Mouse (Mus musculus): ENCODE data around the gene Dvl1.

Dvl1 gene

DNA sequence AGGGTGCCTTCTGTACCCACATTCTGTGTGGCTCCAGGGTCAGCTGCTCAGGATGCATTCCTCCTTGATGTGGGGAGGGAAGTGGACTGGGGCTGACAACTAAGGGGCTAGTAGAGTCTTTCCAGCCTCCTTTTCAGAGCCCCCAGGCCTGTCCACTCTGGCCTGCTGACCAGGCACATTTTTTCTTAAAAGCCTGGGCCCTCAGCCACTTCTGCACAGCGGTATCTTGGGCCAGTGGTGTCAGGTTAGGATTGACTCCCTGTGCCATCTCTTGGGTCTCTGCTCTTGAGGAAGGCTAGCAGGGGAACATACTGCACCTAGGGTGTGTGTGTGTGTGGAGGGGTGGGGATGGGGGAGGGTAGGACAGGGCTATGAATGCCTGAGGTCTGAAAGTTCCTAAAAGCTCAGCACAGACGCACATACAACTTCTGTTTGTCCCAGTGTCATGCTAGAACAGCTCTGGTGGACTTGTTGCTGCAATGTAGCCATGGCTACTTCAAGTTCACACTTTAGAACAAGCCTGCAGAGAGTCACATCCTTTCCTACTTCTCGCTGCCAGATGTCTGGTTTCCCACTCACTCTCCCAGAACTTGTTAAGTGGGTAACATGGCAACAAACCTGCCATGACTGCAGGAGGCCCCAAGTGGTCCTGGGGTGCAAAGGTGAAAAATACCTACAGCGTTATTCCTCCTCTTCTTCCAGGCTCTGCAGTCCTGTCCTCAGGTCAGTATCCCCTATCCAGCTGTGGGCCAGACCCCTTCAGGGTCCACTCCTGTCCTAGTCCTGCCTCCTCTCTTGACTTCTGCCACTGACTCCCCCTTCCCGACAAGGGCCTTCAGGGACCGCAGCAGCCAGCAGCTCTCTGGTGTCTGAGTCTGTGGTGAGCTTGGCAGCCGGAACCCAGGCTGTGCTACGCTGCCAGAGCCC, 6.9 kb upstream of the Dvl1 start:
- no peak for DNase-seq (ENCODE audit: low spot score in 2 of 2)

DNA sequence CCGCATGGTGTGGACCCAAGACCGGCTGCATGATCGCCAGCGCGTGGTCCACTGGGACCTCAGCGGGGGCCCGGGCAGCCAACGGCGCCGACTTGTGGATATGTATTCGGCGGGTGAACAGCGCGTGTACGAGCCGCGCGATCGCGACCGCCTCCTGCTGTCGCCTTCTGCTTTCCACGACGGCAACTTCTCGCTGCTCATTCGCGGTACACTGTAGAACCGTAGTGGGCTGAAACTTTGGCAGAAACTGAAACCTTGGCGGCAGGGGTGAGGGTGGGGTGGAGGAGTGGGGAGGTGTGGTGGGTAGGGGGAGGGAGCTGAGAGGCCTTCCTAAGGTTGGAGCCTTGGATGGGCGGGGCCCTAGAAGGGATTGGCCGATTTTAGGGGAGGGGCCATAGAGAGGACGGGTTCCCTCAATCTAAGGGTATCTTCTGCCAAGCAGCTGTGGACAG, 6.2 kb upstream of the Dvl1 start:
- peak in 1 of 2 experiments; percentile 33 for DNase-seq (ENCODE audit: low spot score in 2 of 2)

DNA sequence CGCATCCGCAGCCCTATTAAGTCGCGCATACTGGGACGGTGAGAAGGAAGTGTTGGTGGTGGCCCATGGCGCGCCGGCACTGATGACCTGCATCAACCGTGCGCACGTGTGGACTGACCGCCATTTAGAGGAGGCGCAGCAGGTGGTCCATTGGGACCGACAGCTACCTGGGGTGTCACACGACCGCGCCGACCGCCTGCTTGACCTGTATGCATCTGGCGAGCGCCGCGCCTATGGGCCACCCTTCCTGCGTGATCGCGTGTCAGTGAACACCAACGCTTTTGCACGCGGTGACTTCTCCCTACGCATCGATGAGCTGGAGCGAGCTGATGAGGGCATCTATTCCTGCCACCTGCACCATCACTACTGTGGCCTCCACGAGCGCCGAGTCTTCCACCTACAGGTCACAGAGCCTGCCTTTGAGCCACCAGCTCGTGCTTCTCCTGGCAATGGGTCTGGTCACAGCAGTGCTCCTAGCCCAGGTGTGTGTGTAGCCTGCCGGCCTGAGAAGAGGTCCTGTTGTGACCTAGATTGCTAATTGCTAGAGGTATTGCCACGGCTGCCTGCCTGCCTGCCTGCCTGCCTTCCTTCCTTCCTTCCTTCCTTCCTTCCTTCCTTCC, 5.4 kb upstream of the Dvl1 start:
- no peak for DNase-seq (ENCODE audit: low spot score in 2 of 2)

DNA sequence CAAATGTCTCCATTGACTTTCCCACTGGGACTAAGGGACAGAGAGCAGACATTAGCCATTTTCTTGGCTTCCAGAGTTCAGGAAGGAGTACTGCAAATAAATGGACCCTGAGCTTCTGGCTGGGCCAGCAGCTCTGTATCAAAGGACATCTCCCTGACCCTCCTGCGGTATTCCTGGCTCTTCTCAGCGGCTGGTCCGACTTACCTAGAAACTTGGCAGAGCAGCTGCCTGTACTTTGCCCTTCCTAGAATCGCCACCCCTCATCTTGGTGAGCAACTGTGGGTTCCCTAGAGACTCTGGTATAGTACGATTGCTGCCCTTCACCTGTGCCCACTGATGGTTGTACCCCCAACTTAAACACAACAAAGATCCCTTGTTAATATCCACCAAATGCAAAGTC, 4.0 kb upstream of the Dvl1 start:
- DNase-seq (ENCODE audit: low spot score in 2 of 2), result no peak

DNA sequence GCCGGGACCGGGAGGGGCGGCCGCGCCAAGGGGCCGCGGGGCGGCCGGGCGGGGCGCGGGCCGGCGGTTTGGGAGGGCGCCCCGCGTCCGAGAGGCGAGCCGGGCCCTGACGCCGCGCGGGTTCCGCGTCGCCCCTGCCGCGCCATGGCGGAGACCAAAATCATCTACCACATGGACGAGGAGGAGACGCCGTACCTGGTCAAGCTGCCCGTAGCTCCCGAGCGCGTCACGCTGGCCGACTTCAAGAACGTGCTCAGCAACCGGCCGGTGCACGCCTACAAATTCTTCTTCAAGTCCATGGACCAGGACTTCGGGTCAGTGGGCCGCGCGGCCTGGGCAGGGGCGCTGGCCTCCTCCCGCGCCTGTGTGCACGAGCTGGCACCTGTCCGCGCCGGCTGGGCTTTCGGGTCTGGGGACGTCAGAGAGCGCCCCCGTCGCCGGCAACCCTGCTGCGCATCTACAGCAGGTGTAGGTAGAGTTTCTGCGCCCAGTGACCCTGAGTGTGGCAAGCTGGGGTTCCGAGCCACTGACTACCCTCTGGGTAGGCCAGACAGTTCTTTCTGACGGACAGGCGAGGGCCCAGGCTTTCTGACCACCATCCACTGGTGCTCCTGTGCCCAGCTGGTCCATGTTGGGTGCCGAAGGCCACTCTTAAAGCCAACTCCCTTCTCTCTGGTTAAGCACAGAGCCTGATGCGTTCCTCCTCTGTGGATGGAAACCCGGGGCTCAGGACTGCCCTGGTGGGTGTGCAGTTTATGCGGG, 570 bp downstream of the Dvl1 start:
- DNase-seq (ENCODE audit: low spot score in 2 of 2), result no peak

DNA sequence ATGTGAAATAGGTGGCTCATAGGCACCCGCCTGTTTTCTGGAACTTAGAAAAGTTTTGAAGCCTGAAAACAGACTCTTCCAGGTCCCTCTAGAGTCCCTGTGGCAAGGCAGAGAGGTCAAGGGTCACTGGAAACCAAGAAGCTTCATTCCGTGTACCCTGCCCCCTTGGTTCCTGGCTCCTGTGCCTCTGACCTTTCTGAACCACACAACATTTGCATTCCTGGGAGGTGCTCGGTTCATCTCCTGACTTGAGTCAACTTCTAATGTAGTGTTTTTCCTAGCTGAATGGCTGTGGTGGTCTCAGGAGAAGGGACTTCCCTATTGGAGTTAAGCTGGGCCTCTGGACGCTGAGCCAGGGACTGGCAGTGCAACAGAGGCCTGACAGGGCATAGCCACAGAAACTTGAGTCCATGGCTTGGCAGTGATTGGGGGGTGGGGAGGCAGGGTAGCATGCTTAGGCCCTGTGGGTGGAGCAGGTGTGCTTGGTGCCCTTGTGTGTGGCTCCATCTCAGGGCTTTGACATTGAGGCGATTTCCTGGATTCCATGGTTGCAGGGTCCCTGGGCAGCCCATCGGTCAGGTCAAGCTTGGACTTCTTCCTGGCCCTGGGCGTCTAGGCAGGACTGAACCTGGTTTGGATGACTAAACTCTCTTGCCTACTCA, 1.4 kb downstream of the Dvl1 start:
- no peak for DNase-seq (ENCODE audit: low spot score in 2 of 2)

DNA sequence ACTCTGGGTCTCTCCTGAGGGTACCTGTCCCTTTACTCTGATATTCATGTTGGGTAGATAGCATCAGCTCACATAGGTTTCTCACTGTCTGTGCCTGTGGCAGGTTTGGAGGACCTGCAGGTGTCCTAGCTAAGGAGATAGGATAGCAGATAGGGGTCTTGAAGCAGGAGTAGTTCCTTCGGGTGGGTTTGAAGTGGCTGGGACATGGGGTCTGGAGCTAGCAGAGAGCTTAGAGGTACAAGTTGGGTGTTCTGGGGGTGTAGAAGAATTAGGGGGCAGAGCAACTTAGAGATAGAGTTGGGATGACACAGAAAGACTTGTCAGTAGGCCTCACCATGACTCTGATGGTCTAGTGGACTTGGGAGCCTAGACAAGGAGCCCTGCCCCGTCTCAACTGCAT, 2.2 kb downstream of the Dvl1 start:
- no peak for DNase-seq (ENCODE audit: low spot score in 2 of 2)

DNA sequence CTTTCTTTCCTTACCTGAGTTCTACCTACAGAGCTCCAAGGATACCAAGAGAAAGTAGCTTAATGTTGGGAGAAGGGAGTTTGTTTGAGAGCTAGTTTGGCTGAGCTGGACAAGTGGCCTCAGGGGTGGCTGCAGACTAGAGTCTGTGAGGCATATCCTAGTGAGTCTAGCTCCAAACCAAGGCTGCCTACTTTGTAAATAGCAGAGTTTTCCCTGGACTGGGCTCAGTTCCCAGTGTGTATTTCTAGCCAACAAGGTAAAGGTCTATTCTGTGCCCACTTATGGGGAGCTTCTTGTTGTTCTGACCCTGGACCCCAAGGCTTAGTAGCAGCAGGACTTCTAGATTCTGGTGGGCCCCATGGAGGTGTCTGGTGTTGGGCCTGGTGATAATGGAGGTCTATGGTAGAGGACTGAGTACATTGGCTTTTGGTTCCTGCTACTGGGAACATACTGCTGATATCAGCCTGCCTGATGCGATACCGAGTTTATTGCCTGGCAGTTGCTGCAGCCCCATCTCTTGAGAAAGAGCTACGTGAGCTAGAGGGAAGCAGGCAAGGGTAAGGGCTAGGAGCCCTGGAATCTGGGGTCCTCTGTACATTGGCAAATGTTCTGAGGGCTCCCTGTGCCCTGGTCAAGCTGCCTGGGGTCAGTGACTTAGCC, 2.7 kb downstream of the Dvl1 start:
- no peak for DNase-seq (ENCODE audit: low spot score in 2 of 2)

DNA sequence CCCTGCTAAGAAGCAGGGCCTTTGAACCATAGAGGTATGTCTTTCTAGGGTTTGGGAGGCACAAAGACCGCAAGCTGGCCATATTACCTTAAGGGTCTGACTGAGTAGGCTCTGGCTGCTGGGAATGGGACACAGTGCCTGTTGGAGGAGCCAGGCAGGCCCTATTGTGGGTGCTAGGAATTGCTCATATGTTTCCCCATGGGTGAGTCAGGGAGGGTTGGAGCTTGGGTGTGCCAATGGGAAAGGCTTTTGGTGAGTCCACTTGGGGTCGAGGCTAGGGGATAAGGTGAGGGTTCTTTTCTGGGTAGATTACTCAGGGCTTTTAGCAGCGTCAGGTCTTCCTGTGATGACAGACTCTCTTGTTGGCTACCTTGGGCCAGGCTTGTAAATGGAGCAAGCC, 4.2 kb downstream of the Dvl1 start:
- DNase-seq (ENCODE audit: low spot score in 2 of 2), result no peak

DNA sequence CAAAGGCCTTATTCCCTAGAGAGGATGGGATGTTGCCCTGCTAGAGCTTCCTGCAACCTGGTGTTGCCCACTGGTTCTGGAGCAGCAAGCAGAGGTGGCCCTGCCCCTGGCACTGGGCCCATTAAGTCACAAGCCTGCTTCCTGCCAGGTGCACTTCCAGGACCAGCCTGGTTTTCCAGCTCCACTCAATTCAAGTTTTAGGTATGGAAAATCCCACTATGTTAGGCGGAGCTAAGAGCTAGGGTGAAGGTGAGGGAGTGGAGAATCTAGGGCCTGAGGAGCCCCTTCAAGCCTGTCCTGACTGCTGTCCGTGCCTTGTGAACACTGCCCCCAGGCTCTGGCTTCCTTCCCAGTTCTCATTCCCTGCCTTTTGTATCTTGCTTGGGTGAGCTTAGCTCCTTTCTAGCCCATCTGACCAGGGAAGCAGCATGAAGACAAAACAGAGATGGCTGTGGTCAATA, 4.8 kb downstream of the Dvl1 start:
- DNase-seq (ENCODE audit: low spot score in 2 of 2), result no peak

DNA sequence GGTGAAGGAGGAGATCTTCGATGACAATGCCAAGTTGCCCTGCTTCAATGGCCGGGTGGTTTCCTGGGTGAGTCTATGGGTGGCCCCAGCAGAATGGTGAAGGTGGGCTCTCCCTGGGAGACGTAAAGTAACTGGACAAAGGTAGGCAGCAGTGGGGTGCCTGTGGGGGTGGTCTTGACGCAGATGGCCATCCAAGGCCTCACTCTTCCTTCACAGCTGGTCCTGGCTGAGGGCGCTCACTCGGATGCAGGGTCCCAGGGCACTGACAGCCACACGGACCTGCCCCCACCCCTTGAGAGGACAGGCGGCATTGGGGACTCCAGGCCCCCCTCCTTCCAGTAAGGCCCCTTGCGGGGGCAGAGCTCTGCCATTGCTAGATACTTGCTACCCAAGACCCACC, 6.2 kb downstream of the Dvl1 start:
- no peak for DNase-seq (ENCODE audit: low spot score in 2 of 2)

DNA sequence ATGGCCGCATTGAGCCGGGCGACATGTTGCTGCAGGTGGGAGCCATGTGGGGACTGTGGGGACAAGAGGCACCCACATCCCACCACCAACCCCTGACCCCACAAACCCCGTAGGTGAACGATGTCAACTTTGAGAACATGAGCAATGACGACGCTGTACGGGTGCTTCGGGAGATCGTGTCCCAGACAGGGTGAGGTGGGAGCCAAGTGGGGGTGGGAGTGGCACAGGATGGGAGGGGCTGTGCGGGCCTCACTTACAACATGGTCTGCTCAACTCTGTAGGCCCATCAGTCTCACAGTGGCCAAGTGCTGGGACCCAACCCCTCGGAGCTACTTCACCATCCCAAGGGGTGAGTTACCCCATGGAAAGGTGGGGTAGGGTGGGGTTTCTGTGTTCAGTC, 7.8 kb downstream of the Dvl1 start:
- no peak for DNase-seq (ENCODE audit: low spot score in 2 of 2)

DNA sequence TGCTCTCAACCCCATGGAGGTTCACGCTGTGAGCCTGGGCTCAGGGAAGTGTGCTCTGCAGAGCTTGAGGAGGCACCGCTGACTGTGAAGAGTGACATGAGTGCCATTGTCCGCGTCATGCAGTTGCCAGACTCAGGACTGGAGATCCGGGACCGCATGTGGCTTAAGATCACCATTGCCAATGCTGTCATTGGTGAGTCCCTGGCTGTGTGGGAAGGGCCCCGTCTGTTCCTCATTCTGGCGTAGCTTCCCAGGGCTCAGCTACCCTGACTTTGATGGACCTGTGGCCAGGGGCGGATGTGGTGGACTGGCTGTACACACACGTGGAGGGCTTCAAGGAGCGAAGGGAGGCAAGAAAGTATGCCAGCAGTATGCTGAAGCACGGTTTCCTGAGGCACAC, 8.9 kb downstream of the Dvl1 start:
- DNase-seq (ENCODE audit: low spot score in 2 of 2), result no peak

DNA sequence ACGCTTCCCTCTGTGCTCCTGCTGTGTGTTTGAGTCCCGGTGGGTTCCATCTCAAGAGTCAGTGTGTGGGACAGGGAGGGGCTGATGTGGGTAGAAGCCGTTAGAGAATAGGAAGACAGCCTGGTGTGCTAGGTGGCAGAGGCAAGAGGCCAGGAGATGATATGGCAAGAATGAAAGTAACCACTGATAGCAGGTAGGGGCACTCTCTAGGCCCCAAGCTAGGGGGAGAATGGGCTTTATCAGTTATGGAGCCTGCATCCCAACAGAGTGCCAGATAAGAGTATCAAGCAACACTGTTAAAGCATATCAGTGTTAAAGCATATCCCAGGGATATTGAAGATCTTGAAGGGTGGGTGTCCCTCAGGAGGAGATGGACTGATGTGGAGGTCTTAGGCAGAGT, 9.7 kb downstream of the Dvl1 start:
- DNase-seq (ENCODE audit: low spot score in 2 of 2), result no peak

DNA sequence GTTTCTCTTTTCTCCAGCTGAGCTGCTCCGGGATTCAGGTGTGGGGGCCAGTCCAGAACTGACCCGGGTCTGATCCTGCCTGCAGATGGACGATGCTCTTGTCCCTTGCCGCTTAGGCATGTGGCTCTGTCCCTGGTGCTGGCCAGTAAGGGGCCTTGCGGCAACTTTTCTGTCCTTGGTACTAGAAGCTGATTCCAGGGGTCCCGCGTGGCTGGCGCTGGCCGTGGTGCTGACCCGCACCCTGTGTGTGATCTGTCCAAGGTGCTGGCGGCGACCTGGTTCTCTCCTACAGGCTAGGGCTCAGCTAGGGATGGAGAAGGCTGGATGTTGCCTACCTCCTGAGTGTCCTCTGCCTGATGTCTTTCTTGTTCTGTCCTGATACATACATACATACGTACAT, 12.1 kb downstream of the Dvl1 start:
- no peak for DNase-seq (ENCODE audit: low spot score in 2 of 2)

DNA sequence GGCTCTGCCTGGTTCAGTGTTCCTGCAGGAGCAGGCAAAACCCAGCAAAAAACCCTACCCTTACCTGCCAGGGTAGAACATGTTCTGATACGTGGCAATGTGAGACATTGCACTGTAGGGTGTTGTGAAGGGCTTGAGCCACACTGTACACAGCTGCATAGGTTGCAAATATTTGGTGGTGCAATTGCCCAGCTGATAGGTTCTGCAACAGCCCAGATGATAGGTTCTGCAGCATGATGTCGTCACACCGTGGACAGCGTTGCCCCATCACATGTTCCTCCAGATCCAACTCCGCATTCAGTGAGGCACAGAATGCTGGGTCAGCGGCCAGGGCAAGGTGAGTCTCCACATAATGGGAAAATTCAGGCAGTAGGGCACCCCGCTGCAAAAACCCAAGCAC, 14.6 kb downstream of the Dvl1 start:
- DNase-seq (ENCODE audit: low spot score in 2 of 2), result no peak

DNA sequence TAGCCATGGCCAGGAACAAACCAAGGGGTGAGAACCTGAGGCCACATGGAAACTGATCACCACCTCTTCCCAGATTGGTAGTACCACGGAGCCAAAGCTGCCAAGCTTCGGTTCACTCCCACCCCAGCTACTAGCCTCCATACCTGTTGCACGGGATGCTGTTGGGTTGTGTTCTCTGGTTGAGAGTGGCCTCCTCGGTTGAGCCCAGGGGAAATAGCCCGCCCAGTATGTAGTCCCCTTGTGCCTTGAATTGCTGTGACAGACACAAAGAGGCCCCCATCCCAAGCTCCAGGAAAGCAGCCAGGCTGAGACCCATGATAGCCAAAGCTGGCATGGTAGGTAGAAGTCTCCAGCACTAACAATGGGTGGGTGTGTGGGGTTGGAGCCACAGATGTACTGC, 15.8 kb downstream of the Dvl1 start, which contains the start of gene Tas1r3:
Gene Tas1r3 (minus strand): TSS at position 362 of the 400 bp plus-strand sequence.
- no peak for DNase-seq (ENCODE audit: low spot score in 2 of 2)

DNA sequence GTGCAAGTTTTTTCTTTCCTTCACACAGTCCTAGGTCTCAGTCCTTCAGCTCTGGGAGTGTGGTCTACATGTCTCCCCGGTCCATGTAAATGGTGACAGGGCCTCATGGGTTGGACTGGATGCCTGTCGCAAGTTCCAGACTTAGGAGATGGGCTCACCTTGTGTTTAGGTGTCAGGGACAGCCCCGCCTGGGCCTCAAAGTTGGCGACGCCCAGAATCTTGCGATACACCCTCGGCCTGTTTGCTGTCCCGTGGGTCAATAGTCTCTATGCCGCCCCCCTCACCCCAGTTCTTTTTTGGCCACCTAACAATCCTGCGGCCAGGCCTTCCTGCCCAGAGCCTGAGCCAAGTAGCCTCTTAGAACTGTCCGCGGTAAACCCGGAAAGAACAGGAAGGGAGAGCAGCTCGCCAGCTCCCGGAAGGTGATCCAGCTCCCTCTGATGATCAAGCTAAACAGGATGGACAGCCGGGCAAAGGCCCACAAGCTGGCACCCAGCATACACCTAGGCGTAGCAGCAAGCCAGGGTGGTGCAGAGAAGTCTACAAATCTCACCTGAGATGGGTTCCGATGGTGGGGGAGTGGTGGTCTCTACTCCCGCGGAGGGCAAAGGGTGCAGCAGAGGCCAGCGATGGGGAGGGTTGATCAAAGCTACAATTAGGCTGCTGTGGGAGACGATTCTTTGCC, 21.6 kb downstream of the Dvl1 start:
- DNase-seq (ENCODE audit: low spot score in 2 of 2), result no peak

DNA sequence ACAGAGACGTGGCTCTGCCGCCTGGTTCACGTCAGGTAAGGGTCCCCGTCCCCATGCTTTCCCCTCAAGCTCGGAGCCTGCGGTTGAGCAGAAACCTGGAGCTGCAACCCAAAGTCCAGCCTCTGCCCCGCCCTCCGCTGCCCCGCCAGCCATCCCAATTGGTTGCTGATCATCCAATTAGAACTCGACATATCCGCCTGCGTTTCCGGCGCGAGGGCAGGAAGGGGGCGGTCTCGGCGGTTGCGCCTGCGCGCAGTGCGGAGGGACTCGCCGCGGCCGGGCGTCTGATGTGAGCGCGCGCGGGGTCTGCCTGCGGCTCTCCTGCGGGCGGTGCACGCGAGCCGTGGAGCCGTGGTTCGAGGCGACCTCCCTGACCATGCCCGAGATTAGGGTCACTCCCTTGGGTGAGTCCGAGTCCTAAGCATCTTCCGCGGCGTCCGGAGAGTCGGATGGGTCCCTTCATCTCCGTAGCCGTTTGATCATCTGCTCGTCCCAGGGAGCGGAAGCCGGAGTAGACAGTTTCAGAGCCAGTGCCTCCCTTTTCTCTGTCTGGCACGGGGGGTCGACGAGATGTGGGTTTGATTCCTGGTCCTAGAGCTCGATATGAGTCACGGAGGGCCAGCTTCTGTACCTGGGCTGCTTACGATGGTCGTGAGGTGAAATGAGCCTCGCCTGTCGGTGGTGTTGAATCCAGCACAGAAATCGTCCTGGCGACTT, 22.3 kb downstream of the Dvl1 start, which contains the start of the genes Cptp and Ints11:
Gene Cptp (minus strand): TSS at position 124 of the 717 bp plus-strand sequence.
Gene Ints11 (plus strand): TSS at position 230 of the 717 bp plus-strand sequence.
- peak; percentile 97 for DNase-seq (ENCODE audit: low spot score in 2 of 2)

DNA sequence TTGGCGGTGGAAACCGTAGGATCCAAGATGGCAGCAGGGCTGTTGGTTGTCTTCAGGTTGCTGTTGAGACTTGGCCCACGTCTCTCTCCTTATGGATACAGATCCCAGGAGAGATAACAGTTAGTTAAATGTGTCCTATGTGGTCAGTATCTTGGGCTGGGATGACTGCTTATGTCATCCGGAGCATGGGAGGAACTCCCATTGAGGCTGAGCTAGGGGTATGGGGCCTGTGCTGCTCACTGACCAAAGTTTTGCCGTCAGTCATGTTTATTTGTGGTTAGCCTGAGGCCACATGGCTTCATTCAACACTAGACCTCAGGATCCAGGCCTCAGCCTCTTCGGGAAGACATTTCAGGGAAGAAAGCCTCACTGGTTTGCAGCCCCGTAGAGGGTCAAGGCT, 24.2 kb downstream of the Dvl1 start:
- no peak for DNase-seq (ENCODE audit: low spot score in 2 of 2)

Data from frontal cortex, postnatal 36 days (tissue).